In the genomic region with DNA sequence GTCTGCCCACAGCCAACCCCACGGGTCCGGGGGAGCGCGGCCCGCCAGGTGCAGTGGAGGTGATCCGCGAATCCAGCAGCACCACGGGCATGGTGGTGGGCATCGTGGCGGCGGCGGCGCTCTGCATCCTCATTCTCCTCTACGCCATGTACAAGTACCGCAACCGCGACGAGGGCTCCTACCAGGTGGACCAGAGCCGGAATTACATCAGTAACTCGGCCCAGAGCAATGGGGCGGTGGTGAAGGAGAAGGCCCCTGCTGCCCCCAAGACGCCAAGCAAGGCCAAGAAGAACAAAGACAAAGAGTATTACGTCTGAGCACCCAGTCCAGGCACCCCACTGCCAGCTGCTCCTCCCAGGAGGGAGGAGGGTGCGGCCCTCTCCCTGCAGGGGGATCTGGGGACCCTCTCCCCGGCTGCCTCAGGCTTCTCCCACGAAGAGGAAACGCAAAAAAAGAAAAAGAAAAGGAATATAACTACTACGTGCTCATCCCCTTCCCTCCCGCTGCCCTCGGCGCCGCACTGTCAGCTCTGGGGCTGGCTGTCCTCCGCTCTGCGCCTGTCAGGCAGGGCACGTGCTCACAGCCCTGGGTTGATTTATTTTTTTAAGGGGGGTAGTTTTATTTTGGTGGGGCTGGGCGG, we compare ENCODE assay signal across 8 mouse cellular contexts. TPM values are rescaled to one million over a fixed set of nuclear protein-coding genes. Genes with fewer than 3 reads are reported as not detected.
DNase-seq lines count a peak whose midpoint lies in the region; ATAC-seq and TF ChIP-seq lines count a peak whose summit lies in the region.

No protein-coding gene starts in this region.

- peak; percentile 96 for DNase-seq in heart, adult 11 months
- DNase-seq in heart, postnatal 25 days (ENCODE audit: low spot score), result no peak
- peak; percentile 67 for DNase-seq in embryo, embryonic 10 days (ENCODE audit: low spot score)
- peak; percentile 24 to 48 for DNase-seq in heart, postnatal 10 days
- peak; percentile 60 for DNase-seq in limb, embryonic 11.5 days (ENCODE audit: low spot score)
- no peak for DNase-seq in midbrain, postnatal 0 days (ENCODE audit: low spot score)
- no peak for DNase-seq in layer of hippocampus, postnatal 14 days (ENCODE audit: low spot score in 2 of 2)
- no peak for DNase-seq in c-Kit-positive CD71-positive TER-119-positive erythroid progenitor cells, embryonic 14.5 days (ENCODE audit: low spot score)

- WGBS in limb, embryonic 11.5 days, result 1% methylated on average over 36 of the region's 36 CpGs
- 9% methylated on average over 35 of the region's 36 CpGs for WGBS in midbrain, postnatal 0 days

- intact Hi-C loops in heart, postnatal 25 days (cut with DNase I), result no loop called here
- intact Hi-C loops in heart, postnatal 10 days (cut with DNase I), result no loop called here

- H3K36me3 ChIP-seq in limb, embryonic 11.5 days (ENCODE audit: control insufficient read depth, insufficient read depth, low read length), result no peaks in the 10 kb centered on the region
- peaks cover 12% of the 10 kb centered on the region; the same call in 1 of the 2 replicates for H3K36me3 ChIP-seq in midbrain, postnatal 0 days (ENCODE audit: insufficient read depth, low read length)

- 0 out of 2 replicates have a peak, but pooled peaks cover 7% of the 10 kb centered on the region for H3K4me1 ChIP-seq in limb, embryonic 11.5 days (ENCODE audit: control insufficient read depth, insufficient read depth, low read length)
- peaks cover 12% of the 10 kb centered on the region; the same call in 1 of the 2 replicates for H3K4me1 ChIP-seq in midbrain, postnatal 0 days (ENCODE audit: insufficient read depth, low read length)

- no peak for TF ChIP-seq CTCF in midbrain, postnatal 0 days (IDR thresholded peaks at IDR 0.05)

- peak overlapping the region; percentile 58 for H3K4me2 ChIP-seq in limb, embryonic 11.5 days (ENCODE audit: low read depth, severe bottlenecking)
- peak overlapping the region; percentile 45 for H3K4me2 ChIP-seq in midbrain, postnatal 0 days (ENCODE audit: low read depth, low read length, poor library complexity, severe bottlenecking)

- ATAC-seq in limb, embryonic 11.5 days (ENCODE audit: insufficient number of reproducible peaks, low FRiP score, low TSS enrichment, low read depth), result 0 out of 2 replicates have a peak, but pooled peaks have one; percentile 2
- no peak for ATAC-seq in midbrain, postnatal 0 days (ENCODE audit: low FRiP score)

- no peak overlapping the region; the same call in 1 of the 2 replicates for H3K9ac ChIP-seq in limb, embryonic 11.5 days (ENCODE audit: low read length)
- H3K9ac ChIP-seq in midbrain, postnatal 0 days (replicated peaks; ENCODE audit: low read length, poor library complexity, severe bottlenecking), result peak overlapping the region; percentile 55

- H3K27me3 ChIP-seq in limb, embryonic 11.5 days (ENCODE audit: control insufficient read depth, insufficient read depth, low read length), result peaks cover 31% of the 10 kb centered on the region
- no peaks in the 10 kb centered on the region for H3K27me3 ChIP-seq in midbrain, postnatal 0 days (ENCODE audit: insufficient read depth, low read length)

- H3K27ac ChIP-seq in limb, embryonic 11.5 days (replicated peaks; ENCODE audit: low read depth, low read length), result no peak overlapping the region
- H3K27ac ChIP-seq in midbrain, postnatal 0 days (ENCODE audit: low read depth, low read length), result peak overlapping the region; percentile 66

- H3K9me3 ChIP-seq in limb, embryonic 11.5 days (ENCODE audit: control insufficient read depth, low read length), result no peaks in the 10 kb centered on the region
- no peaks in the 10 kb centered on the region for H3K9me3 ChIP-seq in midbrain, postnatal 0 days (ENCODE audit: low read length)

- peak overlapping the region; percentile 31 for H3K4me3 ChIP-seq in limb, embryonic 11.5 days (ENCODE audit: low read depth, low read length)
- peak overlapping the region; percentile 19; the same call in 1 of the 2 replicates for H3K4me3 ChIP-seq in midbrain, postnatal 0 days (ENCODE audit: low read depth, low read length)

RNA-seq across cellular contexts. Expression of a gene that starts 10.9 kb away (rescaled TPM):
- total RNA-seq in heart, postnatal 25 days (2021), result not detected
- total RNA-seq in heart, postnatal 10 days (2021), result not detected
- polyA plus RNA-seq in limb, embryonic 11.5 days (2014; fragmentation: Nextera tagmentation; extraction: Ambion mirVana), result not detected in 2 replicates
- total RNA-seq in midbrain, postnatal 0 days (2014; rRNA removed), result 0.71 TPM in 1 of 2 replicates, not detected in the other
- polyA plus RNA-seq in midbrain, postnatal 0 days (2015; fragmentation: Nextera tagmentation; extraction: Ambion mirVana), result 0.45 and 0.57 TPM in 2 replicates
- 1 to 10 TPM; 1.5 to 2.4 TPM for total RNA-seq in layer of hippocampus, postnatal 14 days (2021)

Comparison
In these comparisons a context has a peak if more than half of its experiments do, and no peak if none do; other contexts are left out.
1. DNase-seq: peak in heart, adult 11 months (single experiment), embryo, embryonic 10 days (single experiment), heart, postnatal 10 days (2 of 2) and limb, embryonic 11.5 days (single experiment); none in heart, postnatal 25 days (single experiment), midbrain, postnatal 0 days (single experiment), layer of hippocampus, postnatal 14 days (0 of 2) and c-Kit-positive CD71-positive TER-119-positive erythroid progenitor cells, embryonic 14.5 days (single experiment).